Mouse (Mus musculus) myocyte (in vitro differentiated cells): Measurements from ENCODE around the gene Trim7. TPM values are rescaled to one million over a fixed set of nuclear protein-coding genes. Genes with fewer than 3 reads are reported as not detected.
A peak's percentile ranks its signal among the peaks of the same experiment; 100 is the strongest.

ENCODE experiments used
- H3K27me3 ChIP-seq: one replicate; pipeline ENCODE4 v1.6.1; 2011; ENCODE audit not compliant: control insufficient read depth, insufficient read depth, insufficient read length
- H3K36me3 ChIP-seq: one replicate; pipeline ENCODE4 v1.6.1; 2011; ENCODE audit not compliant: control insufficient read depth, insufficient read depth
- H3K4me2 ChIP-seq: one replicate; pipeline ENCODE4 v1.6.1; 2011; ENCODE audit warnings: low read depth, control low read depth
- H3K4me3 ChIP-seq: one replicate; pipeline ENCODE4 v1.5.1; 2011; ENCODE audit warnings: mild to moderate bottlenecking, control low read depth, moderate library complexity
- H3K79me2 ChIP-seq: one replicate; pipeline ENCODE4 v1.6.1; 2011; ENCODE audit not compliant: control insufficient read depth, insufficient read depth
- H3ac ChIP-seq: one replicate; pipeline ENCODE4 v1.6.1; 2011; ENCODE audit not compliant: control insufficient read depth, insufficient read length
- CEBPB ChIP-seq: IDR thresholded peaks from 2 replicates; pipeline ENCODE4 v1.6.1; 2011; ENCODE audit warnings: mild to moderate bottlenecking, moderate library complexity; ENCODE audit not compliant: poor library complexity, insufficient read depth, severe bottlenecking
- E2F4 ChIP-seq: IDR thresholded peaks from one replicate; pipeline ENCODE4 v1.6.1; 2011; ENCODE audit warnings: mild to moderate bottlenecking, control low read depth, moderate library complexity; ENCODE audit not compliant: insufficient read depth
- MAX ChIP-seq: IDR thresholded peaks from one replicate; pipeline ENCODE4 v1.6.1; 2011; ENCODE audit warnings: low read depth, mild to moderate bottlenecking, control low read depth
- MYOD1 ChIP-seq, 3 experiments: IDR thresholded peaks; one replicate each; pipeline ENCODE4 v1.6.1; 2011; ENCODE audit warnings: control low read depth in 2 of 3, low read depth in 2 of 3, mild to moderate bottlenecking in 2 of 3, moderate library complexity in 1 of 3; ENCODE audit not compliant: insufficient read length in 2 of 3, control insufficient read depth in 1 of 3
- MYOG ChIP-seq, 3 experiments: IDR thresholded peaks; one replicate each; pipeline ENCODE4 v1.6.1; 2011; ENCODE audit warnings: control low read depth in 2 of 3, low read depth in 2 of 3, mild to moderate bottlenecking in 2 of 3; ENCODE audit not compliant: insufficient read length in 2 of 3, control insufficient read depth in 1 of 3, insufficient read depth in 1 of 3
- POLR2A ChIP-seq: IDR thresholded peaks from one replicate; pipeline ENCODE4 v1.6.1; 2011; ENCODE audit warnings: low read depth, mild to moderate bottlenecking, control low read depth, moderate library complexity; ENCODE audit not compliant: insufficient read length
- POLR2AphosphoS2 ChIP-seq: IDR thresholded peaks from one replicate; pipeline ENCODE4 v1.6.1; 2011; ENCODE audit warnings: low read depth, control low read depth; ENCODE audit not compliant: insufficient read length
- REST ChIP-seq: IDR thresholded peaks from one replicate; pipeline ENCODE4 v1.6.1; 2011; ENCODE audit warnings: mild to moderate bottlenecking, control low read depth, moderate library complexity; ENCODE audit not compliant: insufficient read depth, insufficient read length
- SRF ChIP-seq: IDR thresholded peaks from one replicate; pipeline ENCODE4 v1.6.1; 2011; ENCODE audit warnings: low read depth; ENCODE audit not compliant: control insufficient read depth, insufficient read length
- TCF12 ChIP-seq: IDR thresholded peaks from one replicate; pipeline ENCODE4 v1.6.1; 2011; ENCODE audit warnings: mild to moderate bottlenecking, control low read depth; ENCODE audit not compliant: poor library complexity, insufficient read depth, severe bottlenecking
- TCF3 ChIP-seq: IDR thresholded peaks from one replicate; pipeline ENCODE4 v1.6.1; 2011; ENCODE audit warnings: low read depth, control low read depth; ENCODE audit not compliant: insufficient read length
- USF1 ChIP-seq: IDR thresholded peaks from one replicate; pipeline ENCODE4 v1.6.1; 2011; ENCODE audit warnings: low read depth, mild to moderate bottlenecking, control low read depth, moderate library complexity
- polyA plus RNA-seq: library from polyadenylated mRNA; unstranded; fragments of >200 nt; fragmentation: generic; extraction: Trizol; gene quantifications from one replicate; pipeline ENCODE4 v1.2.1, GENCODE M21; 2012; ENCODE audit warnings: missing spikeins

Trim7 gene
- polyA plus RNA-seq, 1 experiment: 5.4 TPM

GRCm38 (mm10) chr11:48816281-48816781 is 9.6 kb upstream of the Trim7 start:
- peak overlapping the region; percentile 72 for H3K4me2 ChIP-seq
- peaks cover 36% of the 10 kb centered on the region for H3K79me2 ChIP-seq
- TF ChIP-seq E2F4 (no peak), CEBPB (no peak), MYOG (IDR thresholded peaks at IDR 0.05; ENCODE audit: control insufficient read depth in 1 of 3, insufficient read depth in 1 of 3, insufficient read length in 2 of 3, low read depth in 2 of 3) (no peak), POLR2AphosphoS2 (no peak), POLR2A (no peak)
- no peaks in the 10 kb centered on the region for H3K27me3 ChIP-seq
- peak overlapping the region; percentile 74 for H3ac ChIP-seq
- H3K4me3 ChIP-seq: peak overlapping the region; percentile 79
- H3K36me3 ChIP-seq: peaks cover 8% of the 10 kb centered on the region

DNA sequence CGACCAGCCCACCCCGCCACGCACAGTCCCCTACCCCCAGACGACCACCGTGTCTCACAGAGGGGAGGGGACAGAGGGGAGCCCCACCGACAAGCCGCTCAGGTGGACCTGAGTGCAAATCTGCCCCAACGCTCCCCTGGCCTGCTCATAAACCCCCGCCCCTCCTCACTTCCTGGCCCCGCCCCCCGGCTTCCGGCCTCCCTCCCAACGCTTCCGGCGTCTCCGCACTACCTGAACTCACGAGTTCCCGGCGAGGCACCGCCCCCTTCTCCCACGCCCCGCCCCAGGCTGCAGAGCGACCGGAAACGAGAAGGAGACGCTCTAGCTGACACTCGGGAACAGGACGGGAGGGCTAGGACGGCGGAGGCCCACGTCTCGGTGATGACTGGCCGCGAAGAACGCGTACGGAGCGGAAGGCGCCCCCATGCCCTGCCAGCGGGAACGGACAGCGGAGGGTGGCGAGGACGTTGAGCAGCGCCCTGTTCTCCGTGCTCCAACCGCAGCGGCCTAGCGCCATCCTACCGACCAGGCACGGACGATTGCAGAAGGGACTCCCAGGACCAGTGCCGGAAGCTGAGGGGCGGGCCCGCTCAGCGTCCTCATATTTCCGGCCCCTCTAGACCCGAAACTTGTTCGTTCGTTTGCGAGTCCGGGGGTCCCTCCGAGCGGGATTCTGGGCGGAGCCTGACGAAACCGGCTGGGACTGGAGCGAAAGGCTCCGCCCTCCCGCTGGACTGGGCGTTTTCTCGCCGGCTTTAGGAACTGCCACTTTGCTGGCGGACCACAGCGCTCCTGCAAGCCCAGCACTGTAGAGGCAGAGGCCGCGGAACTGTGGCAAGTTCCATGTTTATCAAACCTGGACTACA is 8.9 kb upstream of the Trim7 start, which contains the start of gene Trim41:
TSS of gene Trim41 (minus strand) at position 554 of the 866 bp plus-strand sequence.
- Histone ChIP-seq H3ac (peak within 1 kb of the TSS; percentile 74), H3K4me3 (peak within 1 kb of the TSS; percentile 79), H3K79me2 (peaks cover 36% of the 10 kb centered on the region), H3K27me3 (no peaks in the 10 kb centered on the region), H3K36me3 (peaks cover 4% of the 10 kb centered on the region), H3K4me2 (peak within 1 kb of the TSS; percentile 91)
- TF ChIP-seq CEBPB: no peak
- no peak for TF ChIP-seq TCF12
- TF ChIP-seq POLR2AphosphoS2: peak; percentile 94
- TF ChIP-seq MAX: no peak
- no peak for TF ChIP-seq E2F4
- TF ChIP-seq USF1: no peak
- TF ChIP-seq MYOG (IDR thresholded peaks at IDR 0.05; ENCODE audit: control insufficient read depth in 1 of 3, insufficient read depth in 1 of 3, insufficient read length in 2 of 3, low read depth in 2 of 3): peak in 1 of 3 experiments; percentile 52
- peak in 1 of 3 experiments; percentile 38 for TF ChIP-seq MYOD1 (IDR thresholded peaks at IDR 0.05; ENCODE audit: control insufficient read depth in 1 of 3, insufficient read length in 2 of 3, low read depth in 2 of 3)
- peak; percentile 48 for TF ChIP-seq SRF
- TF ChIP-seq TCF3: no peak
- peak; percentile 78 for TF ChIP-seq POLR2A
- TF ChIP-seq REST: peak; percentile 44

DNA sequence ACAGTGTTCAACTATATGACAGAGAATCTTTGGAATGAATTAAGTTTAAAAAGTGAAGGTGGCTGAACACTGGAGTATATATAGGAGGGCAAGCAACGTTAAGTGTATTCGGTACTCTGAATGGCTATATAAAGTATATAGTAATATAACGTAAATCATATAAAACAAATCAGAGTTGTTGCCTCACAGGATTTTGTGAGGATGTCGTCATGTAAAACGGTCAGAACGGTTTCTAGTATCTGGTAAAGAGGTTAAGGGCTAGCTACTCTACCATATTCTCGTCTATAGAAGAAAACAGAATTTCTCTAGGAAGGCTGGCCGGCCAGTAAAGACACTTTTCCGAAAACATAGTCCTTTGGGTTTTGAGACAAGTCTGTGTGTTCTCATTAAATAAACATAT is 8.1 kb upstream of the Trim7 start:
- peaks cover 36% of the 10 kb centered on the region for H3K79me2 ChIP-seq
- TF ChIP-seq MYOG (IDR thresholded peaks at IDR 0.05; ENCODE audit: control insufficient read depth in 1 of 3, insufficient read depth in 1 of 3, insufficient read length in 2 of 3, low read depth in 2 of 3) (no peak), USF1 (no peak), POLR2AphosphoS2 (no peak), CEBPB (no peak), SRF (no peak), MAX (no peak), REST (no peak), E2F4 (no peak), TCF12 (no peak), MYOD1 (IDR thresholded peaks at IDR 0.05; ENCODE audit: control insufficient read depth in 1 of 3, insufficient read length in 2 of 3, low read depth in 2 of 3) (no peak)

DNA sequence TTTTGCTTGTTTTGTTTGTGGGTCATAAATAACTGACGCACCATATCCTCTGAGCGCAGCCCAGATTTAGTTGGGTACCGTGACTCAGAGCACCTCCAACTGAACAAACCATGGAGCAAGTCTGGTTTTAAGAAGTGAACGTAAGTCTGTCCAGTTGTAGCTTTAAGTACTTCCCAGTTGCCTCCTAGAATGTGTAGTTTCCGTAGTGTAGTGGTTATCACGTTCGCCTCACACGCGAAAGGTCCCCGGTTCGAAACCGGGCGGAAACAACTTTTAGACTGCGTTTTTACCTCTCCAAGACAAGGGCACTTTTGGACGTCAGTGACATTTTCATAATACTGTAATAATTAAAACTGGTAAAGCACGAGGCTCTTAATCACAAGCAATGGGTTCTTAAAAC is 7.6 kb upstream of the Trim7 start:
- Histone ChIP-seq H3K27me3 (no peaks in the 10 kb centered on the region), H3K79me2 (peaks cover 31% of the 10 kb centered on the region), H3K4me3 (peak overlapping the region; percentile 79), H3K4me2 (peak overlapping the region; percentile 91), H3K36me3 (no peaks in the 10 kb centered on the region), H3ac (no peak overlapping the region)
- TF ChIP-seq POLR2AphosphoS2: no peak
- TF ChIP-seq MAX: peak; percentile 47
- no peak for TF ChIP-seq MYOD1 (IDR thresholded peaks at IDR 0.05; ENCODE audit: control insufficient read depth in 1 of 3, insufficient read length in 2 of 3, low read depth in 2 of 3)

More for the DNA sequence above, 8.1 kb upstream of the Trim7 start:
- Histone ChIP-seq H3ac (peak overlapping the region; percentile 74), H3K4me3 (peak overlapping the region; percentile 79), H3K4me2 (peak overlapping the region; percentile 91), H3K36me3 (no peaks in the 10 kb centered on the region), H3K27me3 (no peaks in the 10 kb centered on the region)

DNA sequence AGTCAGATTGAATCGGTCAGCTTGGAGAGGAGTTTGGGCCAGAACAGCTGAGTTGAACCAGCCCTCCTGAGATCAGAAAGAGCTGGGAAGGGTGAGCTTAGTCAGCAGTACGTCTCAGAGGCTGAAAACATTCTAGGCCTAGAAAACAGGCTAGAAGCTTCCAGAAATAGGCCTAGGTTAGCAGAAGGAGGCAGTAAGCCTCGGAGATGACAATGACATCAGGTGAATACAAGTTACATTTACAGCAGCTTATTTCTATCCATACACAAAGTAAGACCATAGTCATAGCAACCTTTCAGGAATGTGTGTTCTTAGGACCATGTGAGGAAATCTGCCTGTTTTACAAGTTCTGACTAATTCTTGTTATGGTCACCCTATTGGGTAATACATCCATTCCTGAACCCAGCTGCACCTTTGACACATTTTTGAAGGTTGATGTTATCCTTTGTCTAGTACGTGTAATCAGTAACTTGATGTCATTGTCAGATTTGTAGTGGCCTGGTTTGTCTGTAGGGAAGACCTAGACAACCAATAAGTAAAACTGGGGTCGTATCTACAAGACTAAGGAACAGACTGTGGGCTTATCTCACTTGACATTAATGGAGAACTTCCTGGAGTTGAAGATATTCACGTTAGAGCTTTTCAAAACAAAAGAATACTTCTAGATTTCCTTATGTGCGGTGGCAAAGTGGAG is 6.2 kb upstream of the Trim7 start:
- no peak for TF ChIP-seq REST
- no peak for TF ChIP-seq SRF
- TF ChIP-seq MAX: no peak
- TF ChIP-seq POLR2AphosphoS2: no peak
- no peak for TF ChIP-seq TCF12
- no peak for TF ChIP-seq POLR2A
- TF ChIP-seq TCF3: no peak
- TF ChIP-seq MYOG (IDR thresholded peaks at IDR 0.05; ENCODE audit: control insufficient read depth in 1 of 3, insufficient read depth in 1 of 3, insufficient read length in 2 of 3, low read depth in 2 of 3): no peak
- no peak for TF ChIP-seq CEBPB
- TF ChIP-seq USF1: no peak
- TF ChIP-seq E2F4: no peak
- TF ChIP-seq MYOD1 (IDR thresholded peaks at IDR 0.05; ENCODE audit: control insufficient read depth in 1 of 3, insufficient read length in 2 of 3, low read depth in 2 of 3): no peak
- peak overlapping the region; percentile 37 for H3K4me2 ChIP-seq
- peaks cover 18% of the 10 kb centered on the region for H3K79me2 ChIP-seq
- no peak overlapping the region for H3K4me3 ChIP-seq
- no peaks in the 10 kb centered on the region for H3K27me3 ChIP-seq
- no peaks in the 10 kb centered on the region for H3K36me3 ChIP-seq
- H3ac ChIP-seq: no peak overlapping the region
